Mouse (Mus musculus): ENCODE results near the gene Cpeb4. TPM values are rescaled to one million over a fixed set of nuclear protein-coding genes. Genes with fewer than 3 reads are reported as not detected.

The Cpeb4 gene
- polyA plus RNA-seq, 1 experiment from 2014 or later = 15.4 TPM

Other genes starting within 250 kb of the Cpeb4 start
- 128 and 133 TPM in 2 replicates for gene Bod1, start 200.3 kb upstream of the Cpeb4 start, polyA plus RNA-seq (2015; fragmentation: Nextera tagmentation; extraction: Ambion mirVana)
- 0.16 and 0.36 TPM in 2 replicates for gene 4930524B15Rik, start 93.4 kb downstream of the Cpeb4 start, polyA plus RNA-seq (2015; fragmentation: Nextera tagmentation; extraction: Ambion mirVana)
- gene Nsg2, start 128.3 kb downstream of the Cpeb4 start, polyA plus RNA-seq (2015; fragmentation: Nextera tagmentation; extraction: Ambion mirVana) = 496 and 530 TPM in 2 replicates

Data from hindbrain, embryonic 15.5 days (tissue).